Mouse (Mus musculus): Measurements from ENCODE around the gene Trib2.

The Trib2 gene

GRCm38 (mm10) chr12:15813819-15814165, 2.9 kb downstream of the Trib2 start:
- DNase-seq, result no peak

- DNase-seq, result no peak
Observed at GRCm38 (mm10) chr12:15813133-15813818, 3.4 kb downstream of the Trib2 start.

- DNase-seq, result peak in 1 of 2 experiments; percentile 38
Observed at GRCm38 (mm10) chr12:15812139-15812962, 4.4 kb downstream of the Trib2 start.

GRCm38 (mm10) chr12:15811682-15812081, 5.0 kb downstream of the Trib2 start:
- DNase-seq, result peak in 1 of 2 experiments; percentile 42

DNA sequence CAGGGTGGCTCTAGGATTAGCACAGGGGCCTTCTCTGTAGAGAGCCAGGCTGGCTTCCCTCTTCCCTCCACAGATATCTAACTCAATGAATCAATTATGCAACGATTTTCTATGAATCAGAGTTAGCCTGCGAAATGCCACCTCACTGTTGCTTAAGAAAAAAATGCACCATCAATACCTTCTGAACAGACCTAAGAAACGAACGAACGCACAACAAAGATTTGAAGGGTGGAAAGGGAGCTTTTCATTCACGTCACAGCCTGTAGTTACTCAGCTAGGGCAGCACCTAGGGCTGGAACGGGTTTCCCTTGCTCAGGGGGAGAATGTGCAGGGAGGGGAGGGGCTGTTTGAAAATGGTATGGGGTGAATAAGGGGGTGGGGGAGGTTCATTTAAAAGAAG, 5.8 kb downstream of the Trib2 start:
- DNase-seq, result no peak

- DNase-seq, result peak in 1 of 2 experiments; percentile 64
Observed at GRCm38 (mm10) chr12:15809657-15810056, 7.1 kb downstream of the Trib2 start.

DNA sequence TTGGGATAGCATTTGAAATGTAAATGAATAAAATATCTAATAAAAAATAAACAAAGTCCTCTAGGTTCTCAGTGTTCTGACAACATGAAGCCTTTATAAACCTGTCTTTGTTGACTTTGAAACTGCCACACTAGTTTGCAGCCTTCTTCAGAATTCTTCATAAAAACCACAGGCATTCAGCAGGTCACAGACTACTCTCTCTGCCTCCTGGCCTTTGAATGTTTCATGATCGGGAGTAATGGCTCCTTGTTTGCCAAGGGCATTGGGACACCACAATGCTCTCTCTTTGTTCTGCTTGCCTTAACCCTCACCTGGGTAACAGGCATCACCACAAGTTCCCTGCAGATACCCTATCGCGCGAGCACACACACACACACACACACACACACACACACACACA, 7.5 kb downstream of the Trib2 start:
- DNase-seq, result peak in 1 of 2 experiments; percentile 45

GRCm38 (mm10) chr12:15808186-15808800, 8.4 kb downstream of the Trib2 start:
- no peak for DNase-seq

GRCm38 (mm10) chr12:15804931-15805331, 11.8 kb downstream of the Trib2 start:
- peak in 1 of 2 experiments; percentile 55 for DNase-seq

- no peak for DNase-seq
Observed at GRCm38 (mm10) chr12:15803936-15804438, 12.7 kb downstream of the Trib2 start.

GRCm38 (mm10) chr12:15801571-15801930, 15.2 kb downstream of the Trib2 start:
- no peak for DNase-seq

DNA sequence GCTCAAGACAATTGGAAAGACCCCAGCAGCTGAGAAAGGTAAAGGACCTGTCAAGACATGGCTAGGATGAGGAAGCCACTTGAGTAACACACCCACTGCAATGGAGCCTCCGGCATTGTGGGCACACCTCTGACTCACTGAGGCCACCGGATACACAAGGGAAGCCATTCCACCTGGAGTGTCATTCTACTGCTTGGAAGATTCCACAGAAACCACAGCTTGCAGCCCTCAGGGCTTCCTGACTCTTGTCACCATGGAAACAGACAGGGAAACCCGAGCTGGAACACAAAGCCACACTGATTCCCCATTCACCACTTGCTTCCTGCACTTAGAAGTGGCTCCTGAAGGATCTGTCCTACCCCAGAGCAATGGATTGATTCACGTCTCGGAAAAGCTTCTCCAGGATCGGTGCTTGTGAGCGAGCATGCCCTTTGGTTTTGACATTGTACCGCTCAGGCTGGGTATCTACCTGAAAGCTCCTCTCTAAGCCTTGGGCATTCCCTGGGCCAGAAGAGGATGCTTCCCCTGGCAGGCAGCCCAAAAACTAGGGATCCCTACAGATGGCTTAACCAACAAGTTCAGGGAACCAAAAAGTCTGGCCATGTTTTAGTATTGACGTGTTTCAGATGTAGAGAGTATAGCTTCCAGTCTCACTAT, 15.7 kb downstream of the Trib2 start:
- peak in 1 of 2 experiments; percentile 39 for DNase-seq

DNA sequence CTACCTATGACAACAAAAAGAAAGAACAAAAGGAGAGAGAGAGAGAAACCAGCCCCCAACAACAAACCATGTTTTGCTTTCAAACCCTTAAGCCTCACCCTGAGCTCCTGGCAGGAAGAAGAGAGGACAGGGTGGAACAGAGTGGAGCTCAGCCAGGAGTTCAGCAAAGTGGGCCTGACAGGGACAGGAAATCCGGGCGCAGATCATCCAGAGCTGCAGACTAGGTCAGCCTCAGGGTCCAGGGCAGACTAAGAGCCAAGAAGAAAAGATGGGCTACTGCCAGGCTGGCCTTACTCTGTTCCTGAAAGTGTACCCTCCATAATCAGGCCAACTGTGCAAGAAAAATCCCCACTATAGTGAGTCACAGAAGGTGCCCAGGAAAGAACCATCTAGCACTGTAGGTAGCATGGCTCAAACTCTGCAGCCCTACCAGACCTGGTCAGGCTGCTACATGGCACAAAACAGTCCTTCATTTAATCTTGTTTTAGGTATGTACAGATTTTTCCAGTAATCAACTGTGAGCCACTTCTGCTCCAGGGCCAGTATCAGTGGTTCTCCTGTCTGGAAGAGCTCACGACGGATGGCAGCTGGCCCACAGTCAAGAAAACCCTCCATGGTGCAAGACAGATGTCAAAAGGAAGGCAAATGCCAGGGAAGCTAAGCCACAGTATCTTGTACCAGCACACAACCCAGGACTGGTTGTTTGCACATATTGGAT, 16.4 kb downstream of the Trib2 start:
- peak; percentile 73 to 82 for DNase-seq

- peak; percentile 68 to 78 for DNase-seq
Observed at GRCm38 (mm10) chr12:15798019-15798418, 18.7 kb downstream of the Trib2 start.

- no peak for DNase-seq
Observed at GRCm38 (mm10) chr12:15795886-15796285, 20.8 kb downstream of the Trib2 start.

DNA sequence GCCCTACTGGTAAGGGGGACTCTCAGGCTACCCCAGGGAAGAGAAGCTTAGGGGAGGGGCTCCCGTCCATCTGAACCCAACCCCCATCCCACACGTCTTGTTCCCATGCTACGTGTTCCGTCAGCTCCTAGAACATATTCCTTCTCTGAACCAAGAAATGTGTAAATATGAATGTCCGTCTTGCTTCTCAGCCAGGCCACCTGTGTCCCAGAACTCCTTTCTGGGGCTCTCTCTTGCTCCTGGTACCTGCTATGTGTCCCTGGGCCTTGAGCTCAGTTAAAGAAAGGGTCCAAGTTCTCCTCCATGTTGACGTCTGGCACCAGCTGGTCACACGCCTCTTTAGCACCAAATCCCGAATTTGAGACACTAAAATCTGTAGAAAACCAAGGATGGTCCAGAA, 23.4 kb downstream of the Trib2 start:
- DNase-seq, result no peak

- DNase-seq, result no peak
Observed at GRCm38 (mm10) chr12:15790181-15790580, 26.5 kb downstream of the Trib2 start.

DNA sequence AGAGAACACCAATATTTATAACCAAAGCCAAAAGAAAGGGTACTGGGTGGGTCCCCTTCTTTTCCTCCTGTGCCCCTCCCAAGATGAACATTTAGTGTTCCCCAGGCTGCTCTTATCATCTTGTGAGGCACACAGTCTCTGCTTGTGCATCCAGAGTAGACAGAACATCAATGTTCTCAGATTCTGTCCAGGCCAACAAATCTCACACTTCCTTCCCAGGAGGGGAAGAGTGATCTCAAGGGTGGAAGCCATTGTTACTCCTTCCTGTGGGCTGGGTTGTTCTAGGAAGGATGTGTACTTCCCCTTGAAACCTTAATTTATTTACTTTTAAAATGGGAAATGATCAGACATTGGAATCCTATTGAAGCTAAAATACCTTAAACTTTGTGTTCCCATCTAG, 39.7 kb downstream of the Trib2 start:
- peak; percentile 18 to 63 for DNase-seq

DNA sequence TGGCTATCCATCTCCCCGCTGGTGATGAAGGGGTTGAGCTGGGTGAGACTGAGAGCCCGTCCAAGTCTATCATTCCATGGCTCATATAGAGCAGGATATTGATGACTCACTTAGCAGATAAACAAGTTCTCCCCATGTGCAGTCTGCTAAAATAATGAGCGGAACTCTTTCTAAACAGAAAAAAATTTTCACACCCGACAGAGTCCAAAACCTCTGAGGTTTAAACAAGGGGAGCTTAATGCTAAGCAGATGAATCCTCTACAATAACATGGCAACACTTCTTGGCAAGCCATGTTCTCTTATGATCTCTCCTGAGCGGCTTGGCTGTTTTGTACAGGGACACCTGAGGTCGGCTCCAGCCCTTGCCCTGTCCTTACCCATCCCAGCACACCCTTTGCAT, 45.0 kb downstream of the Trib2 start:
- DNase-seq, result no peak

DNA sequence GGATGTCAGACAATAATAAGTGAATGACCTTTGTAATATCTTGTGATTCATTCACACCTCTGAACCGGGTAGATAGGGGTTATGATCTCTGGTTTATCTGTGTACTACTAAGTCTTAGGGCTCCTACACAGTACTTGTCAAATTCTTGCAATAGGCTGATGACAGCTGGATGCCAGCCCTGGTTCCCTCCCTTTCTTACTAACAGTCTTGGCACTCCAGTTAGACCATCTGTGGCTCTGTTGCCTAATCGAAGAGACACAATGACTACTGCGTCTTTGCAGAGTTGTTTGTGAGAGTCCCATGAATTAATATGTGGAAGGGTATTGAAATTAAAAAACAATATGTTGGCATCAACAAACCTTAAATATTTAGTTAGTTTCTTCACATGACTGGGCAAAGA, 48.2 kb downstream of the Trib2 start:
- peak; percentile 27 to 49 for DNase-seq

DNA sequence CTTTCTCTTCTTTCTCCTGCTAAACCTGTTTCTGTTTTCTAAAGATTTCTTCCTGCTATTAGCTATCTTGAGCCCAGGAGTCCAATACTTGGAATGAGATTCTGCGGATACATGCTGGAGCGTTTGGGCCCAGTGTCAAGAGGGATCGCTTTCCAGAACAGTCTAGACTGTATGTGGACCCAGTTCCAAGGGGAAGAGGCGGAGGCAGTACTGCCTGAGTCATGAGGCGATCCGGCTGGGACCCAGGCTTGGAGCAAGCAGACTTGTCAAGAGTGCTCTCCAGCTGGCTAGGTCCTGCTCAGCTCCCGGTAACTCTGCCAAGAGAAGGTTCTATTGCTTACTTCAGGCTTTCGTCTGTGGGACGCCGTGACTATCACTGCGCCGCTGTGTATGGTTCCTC, 50.7 kb downstream of the Trib2 start:
- peak; percentile 70 to 74 for DNase-seq

GRCm38 (mm10) chr12:15765238-15765637, 51.5 kb downstream of the Trib2 start:
- DNase-seq, result no peak
